Mouse (Mus musculus) natural killer cell, adult 2 months (primary cell): ENCODE measurements around the gene Ccdc51.
"Not testable (repeated sequence)": the region's sequence is repeated elsewhere in the genome, so short reads cannot be mapped to it uniquely, and the experiment has no call there.

ENCODE experiments used
- DNase-seq, 2 experiments: peaks; one replicate each; pipeline ENCODE4 v3.0.0; 2022; ENCODE audit warnings: low spot score in 2 of 2

Gene Ccdc51

DNA sequence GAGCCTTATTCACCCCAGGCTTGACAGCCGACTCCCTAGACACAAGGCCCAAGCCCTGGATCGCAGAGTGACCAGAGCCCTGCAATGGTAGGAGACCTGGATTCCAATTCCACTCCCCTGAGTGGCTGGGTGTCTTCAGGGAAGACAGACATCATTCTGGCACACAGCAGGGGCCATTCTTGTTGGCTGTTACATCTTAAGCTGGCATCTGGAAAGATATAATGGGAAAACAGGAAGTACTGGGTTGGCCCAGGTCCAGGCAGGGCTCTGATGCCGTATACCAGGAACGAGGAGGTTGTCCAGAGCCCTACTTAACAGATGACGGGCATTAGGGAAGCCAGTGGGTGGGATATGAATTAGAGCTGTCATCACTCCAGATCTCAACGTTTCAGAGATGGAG, 41.0 kb downstream of the Ccdc51 start:
- DNase-seq = no peak

DNA sequence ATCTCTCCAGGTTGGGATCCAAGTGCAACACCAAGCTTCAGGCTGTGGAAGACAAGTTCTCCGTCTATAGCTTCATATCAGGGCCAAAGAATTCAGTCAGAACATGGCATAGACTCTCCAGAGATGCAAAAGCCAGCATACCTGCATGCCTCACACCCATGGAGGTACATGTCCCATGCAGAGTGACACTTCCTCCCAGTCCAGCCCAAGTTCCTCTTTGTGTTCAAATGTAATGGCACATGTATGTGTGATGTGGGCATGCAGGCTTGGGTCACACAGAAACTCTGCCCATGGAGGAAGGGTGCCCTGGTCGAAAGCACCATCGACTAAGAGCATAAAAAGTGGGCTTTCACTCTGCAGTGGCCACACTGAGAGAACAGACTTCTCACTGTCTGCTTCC, 41.9 kb downstream of the Ccdc51 start:
- DNase-seq = no peak

DNA sequence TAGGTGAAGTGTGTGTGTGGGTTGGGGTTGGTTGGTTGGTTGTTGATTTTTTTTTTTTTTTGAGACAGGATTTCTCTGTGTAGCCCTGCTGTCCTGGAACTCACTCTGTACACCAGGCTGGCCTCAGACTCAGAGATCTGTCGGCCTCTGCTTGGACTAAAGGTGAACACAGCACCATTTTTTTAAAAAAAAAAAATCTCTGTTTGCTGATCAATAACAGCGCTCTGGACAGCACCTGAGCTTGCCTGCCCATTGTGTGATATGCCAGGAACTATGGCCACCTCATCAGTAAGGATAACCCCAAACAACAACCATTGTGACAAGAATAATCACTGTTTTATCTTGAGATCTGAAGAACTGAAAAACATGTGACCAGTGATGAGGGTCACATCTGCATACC, 42.8 kb downstream of the Ccdc51 start:
- no peak for DNase-seq

DNA sequence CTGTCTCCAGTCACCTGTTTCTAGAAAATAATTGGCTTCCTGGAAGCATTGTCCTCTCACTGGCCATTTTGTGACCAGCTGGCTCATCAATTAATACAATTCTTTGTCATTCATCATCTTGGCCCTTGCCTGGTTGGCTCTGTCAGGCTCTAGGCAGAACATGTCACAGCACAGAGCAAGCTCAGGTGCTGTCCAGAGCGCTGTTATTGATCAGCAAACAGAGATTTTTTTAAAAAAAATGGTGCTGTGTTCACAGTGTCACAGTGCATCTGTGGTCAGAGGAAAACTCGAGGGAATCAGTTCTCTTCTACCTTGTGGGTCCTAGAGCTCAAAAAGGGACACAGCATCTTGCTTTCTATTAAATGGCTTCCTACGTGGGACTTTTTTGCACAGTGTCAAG, 43.2 kb downstream of the Ccdc51 start:
- no peak for DNase-seq

DNA sequence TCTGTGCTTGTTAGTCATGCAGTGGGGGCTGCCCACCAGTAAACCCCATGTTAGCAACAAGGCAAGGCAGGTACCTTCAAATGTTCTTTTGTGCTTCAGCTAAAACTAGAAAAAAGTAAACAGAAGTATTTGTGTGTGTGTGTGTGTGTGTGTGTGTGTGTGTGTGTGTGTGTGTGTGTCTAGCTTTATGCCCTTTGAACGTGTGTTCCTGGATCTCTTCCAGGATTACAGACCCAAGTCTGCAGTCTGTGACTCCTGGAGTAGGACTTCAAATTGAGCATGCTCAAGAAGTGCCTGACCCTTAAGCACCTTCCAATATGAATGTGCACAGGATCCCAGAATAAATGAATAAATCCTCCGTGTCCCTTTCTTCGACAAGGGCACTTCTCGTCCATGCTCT, 44.8 kb downstream of the Ccdc51 start:
- no peak for DNase-seq

DNA sequence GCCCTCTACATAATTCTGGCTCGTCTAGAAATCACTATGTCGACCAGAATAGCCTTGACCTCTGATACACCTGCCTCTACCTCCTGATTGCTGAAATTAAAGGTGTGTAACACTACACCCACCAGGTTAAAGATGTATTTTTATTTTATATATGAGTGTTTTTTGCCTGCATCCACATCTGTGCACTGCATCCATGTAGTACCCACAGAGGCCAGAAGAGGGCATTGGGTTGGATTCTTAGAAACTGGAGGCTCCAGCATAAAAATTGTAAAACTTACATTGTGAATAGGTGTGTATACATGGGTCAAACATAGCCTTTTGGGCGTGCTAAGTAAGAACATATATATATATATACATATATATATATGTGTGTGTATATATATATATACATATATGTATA, 45.9 kb downstream of the Ccdc51 start:
- no peak for DNase-seq

DNA sequence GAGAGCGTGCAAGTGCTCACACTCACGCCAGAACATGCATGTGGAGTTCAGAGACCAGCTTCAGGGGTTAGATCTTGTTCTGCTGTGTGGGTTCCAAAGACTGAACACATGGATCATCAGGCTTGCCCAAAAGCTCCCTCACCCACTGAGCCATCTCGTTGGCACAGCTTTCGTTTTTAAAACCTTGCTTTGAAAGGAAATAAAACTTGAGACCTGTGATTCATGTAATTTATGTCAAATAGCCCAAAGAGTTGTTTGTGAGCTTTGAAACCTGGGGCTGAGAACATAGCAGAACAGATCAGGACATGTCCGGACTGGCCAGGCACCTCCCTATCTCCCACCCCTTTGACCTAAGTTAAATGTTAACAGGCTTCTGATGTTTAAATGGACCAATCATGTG, 47.8 kb downstream of the Ccdc51 start:
- DNase-seq = no peak

DNA sequence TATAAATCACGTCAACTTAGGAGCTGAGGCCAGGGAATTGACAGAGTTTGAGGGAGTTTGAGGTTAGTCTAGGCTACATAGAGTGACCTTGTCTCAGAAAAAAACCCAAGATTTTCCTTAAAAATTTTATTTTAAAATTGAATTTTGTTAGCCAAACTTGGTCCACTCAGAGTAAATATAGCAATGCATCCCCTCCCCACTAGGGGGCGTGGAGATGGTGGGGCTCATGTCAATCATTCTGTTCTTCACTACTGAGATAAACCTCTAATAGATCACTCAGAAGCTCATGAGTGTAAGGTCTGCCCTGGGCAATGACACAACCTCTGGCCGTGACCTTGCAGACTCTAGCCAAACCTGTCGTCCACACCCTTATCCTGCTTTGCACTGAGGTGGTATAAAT, 58.1 kb downstream of the Ccdc51 start:
- DNase-seq = not testable (repeated sequence)
